Mouse (Mus musculus): ENCODE results near the gene Slco2a1.

GRCm38 (mm10) chr9:103113351-103113750 is 124.8 kb downstream of the Slco2a1 start:
- TF ChIP-seq POLR2A (IDR thresholded peaks at IDR 0.05; ENCODE audit: borderline replicate concordance, extremely low read depth, low read depth, low read length) (no peak), CTCF (IDR thresholded peaks at IDR 0.05; ENCODE audit: insufficient read depth, low read length) (no peak)

Measured in lung, adult 2 months (tissue).